Mouse (Mus musculus) liver, embryonic 18 days (tissue): ENCODE measurements around the gene Espl1. TPM values are rescaled to one million over a fixed set of nuclear protein-coding genes. Genes with fewer than 3 reads are reported as not detected.

Source experiments
- polyA plus RNA-seq: library from polyadenylated mRNA; depleted of rRNA; stranded (reverse); fragments of >200 nt; gene quantifications from 2 replicates; pipeline ENCODE4 v1.2.3, GENCODE M21; 2012; rRNA removed

The Espl1 gene
- 8.2 and 8.8 TPM in 2 replicates for polyA plus RNA-seq

DNA sequence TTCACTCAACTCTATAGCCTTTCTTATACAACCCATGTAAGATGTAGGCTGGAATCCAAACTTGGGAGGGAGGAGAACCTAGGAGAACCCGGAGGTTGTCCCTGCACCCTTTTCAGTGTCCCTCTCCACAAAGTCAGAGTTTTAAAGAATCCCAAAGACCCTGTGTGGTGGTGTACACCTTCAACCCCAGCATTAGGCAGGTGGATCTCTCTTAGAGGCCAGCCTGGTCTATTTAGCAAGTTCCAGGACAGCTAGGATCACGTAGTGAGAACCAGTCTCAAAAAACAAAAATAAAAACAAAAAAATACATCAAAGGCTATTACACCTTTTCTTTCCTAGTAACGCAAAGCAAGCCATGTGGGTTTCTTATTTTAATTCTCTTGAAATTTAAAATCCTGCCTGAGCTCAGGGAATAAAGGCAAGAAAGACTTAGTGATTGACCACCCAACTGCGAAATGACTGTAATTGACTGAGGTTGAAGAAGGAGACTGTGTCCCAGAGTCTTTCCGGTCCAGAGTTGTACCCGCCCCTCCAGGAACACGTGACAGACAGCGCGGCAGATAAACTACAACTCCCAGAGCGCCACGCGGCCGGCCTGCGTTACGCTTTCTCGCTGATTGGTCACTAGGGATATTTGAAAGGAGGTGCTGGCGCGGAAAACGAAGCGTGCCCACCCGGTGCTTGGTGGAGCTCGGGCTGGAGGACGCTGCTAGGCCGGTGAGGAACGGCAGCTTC is at the start of gene Espl1:
Gene Espl1, plus strand, starts transcription at position 634 of the 735 bp plus-strand sequence.

DNA sequence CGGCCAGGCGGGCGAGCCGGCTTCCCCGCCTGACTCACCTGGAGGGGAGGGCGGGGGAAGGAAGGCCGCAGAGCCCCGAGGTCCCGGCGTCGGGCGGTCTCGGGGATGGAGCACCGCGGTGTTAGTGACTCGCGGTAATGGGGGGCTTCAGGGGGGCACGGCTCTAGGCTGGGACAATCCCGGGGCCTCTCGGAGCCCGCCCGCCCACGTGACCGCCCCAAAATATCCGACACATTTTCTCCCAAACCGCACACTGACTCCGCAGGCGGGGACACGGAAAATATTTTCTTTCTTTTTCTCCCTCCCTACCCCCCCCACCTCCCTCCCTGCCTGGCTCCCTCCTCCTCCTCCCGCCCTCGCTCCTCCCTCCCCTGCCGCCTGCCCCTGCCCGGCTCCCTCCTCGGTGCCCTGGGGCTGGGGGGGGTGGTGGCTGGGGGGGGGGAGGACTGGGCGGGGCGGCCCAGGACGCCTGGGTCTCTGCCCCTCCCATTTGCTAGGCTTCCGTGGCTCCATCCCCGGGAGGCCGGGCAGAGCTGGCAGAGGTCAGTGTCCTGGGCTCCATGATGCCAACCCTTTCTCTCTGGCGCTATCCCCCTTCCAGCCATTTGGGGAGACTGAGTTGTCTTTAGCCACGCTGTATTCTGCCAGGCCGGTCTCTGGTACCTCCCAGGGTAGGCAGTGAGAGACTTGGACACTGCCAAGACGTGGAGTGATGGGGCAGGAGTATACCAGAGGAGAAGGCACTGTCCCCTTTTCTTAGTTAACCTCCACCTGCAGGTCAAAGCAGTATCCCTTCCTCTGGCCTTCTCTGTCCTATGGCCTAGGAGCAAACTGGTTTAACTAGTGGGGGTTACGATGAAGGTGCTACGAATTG is 38.6 kb upstream of the Espl1 start, which contains the start of gene Rarg:
Gene Rarg, minus strand, starts transcription at position 316 of the 874 bp plus-strand sequence.

DNA sequence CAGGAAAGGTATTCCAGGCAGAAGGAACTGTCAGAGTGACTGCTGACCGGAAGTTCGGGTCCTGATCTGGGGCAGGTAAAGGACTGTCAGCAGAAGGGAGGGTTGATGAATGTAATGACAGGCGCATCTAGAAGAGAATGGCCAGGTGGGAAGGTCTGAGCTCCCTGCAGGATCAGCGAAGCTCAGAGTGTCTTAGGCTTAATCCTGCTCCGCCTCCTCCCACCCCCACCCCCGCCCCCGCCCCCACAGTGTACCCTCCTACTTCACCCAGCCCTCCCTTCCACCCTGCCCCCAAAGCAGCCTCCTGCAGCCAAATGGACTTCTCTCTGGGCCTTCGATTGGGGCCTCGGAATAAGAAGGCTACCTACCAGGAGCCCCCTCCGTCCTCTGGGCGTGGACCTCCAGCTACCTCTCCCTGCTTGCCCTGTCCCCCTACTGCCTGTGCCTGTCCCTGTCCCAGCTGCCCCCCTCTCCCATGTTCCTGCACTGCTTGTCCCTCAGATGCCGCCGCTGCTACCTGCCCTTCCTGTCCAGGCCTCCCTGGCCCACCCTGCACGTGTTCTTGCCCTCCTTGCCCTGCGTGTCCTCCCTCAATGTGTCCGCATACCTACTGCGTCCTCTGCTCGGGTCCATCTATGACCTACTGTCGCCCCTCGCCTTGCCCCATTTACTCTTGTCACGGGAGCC is 25.6 kb upstream of the Espl1 start, which contains the start of gene Gm9918:
Gene Gm9918, plus strand, starts transcription at position 290 of the 687 bp plus-strand sequence.

DNA sequence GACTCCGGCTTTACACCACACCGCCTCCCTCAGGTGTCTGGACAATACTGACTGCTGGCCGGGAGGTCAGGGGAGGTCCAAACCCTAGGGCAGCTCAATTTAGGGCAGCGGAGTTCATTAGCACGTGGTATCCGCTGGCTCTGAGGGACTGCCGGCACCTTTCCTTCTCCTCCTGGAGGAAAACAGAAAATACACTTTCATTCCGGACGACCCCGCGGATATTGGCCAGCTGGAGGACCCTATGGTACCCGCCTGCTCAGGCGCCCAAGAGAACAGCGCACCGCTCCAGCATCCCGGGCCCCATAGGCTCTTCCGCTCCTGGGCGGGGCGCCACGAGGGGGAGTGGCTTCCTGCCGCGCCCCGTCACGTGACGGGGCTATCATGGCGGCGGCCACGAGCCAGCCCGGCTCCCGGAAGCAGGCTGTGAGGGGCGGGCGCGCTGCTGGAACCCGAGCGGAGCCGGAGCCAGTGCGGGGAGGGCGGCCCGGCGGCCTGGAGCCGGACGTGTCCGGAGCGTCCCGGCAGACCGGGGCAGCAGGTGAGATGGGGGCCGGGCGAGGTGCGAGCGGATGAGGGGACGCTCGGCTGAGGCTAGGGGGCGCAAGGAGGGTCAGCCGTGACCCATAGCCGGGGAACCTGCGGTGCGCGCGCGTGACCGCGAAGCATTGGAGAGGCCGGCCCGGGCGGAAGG is 16.8 kb upstream of the Espl1 start, which contains the start of gene Mfsd5:
Gene Mfsd5, plus strand, starts transcription at position 363 of the 691 bp plus-strand sequence.

DNA sequence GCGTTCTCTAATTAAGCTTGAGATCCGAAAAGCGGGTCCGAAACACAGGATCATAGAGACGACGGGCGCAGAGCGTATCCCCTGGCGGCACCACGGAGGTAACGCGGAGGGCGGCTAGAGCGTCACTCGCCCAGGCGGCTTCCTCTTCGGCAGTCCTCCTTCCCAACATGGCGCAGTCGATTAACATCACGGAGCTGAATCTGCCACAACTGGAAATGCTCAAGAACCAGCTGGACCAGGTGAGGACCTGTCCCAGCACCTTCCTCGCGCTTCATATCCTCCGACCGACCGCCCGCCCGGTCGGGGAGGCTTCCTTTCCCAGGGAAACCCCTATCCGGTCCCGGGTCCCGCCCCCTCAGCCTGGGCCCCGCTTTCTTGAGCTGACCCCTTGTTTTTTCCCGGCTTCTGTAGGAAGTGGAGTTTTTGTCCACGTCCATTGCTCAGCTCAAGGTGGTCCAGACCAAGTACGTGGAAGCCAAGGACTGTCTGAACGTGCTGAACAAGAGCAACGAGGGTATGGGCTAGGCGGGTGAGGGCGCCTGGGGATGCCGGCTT is 30.0 kb downstream of the Espl1 start, which contains the start of gene Pfdn5:
Gene Pfdn5, plus strand, starts transcription at position 95 of the 555 bp plus-strand sequence.

DNA sequence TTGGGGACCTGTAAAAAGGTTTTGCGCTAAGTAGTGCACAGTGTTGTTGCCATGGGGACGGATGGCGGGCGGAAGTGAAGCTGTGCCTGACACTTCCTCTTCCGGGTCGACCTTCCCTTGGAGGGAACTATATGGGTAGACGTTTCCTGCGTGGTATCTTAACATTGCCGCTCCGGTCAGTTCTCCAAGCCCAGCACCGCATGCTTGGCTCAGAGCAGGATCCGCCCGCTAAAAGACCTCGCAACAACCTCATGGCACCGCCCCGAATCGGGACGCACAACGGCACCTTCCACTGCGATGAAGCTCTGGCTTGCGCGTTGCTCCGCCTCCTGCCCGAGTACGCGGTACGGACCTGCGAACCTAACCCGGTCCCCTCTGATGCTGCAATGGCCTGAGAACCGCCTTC is 35.5 kb downstream of the Espl1 start, which contains the start of gene Myg1:
Gene Myg1, plus strand, starts transcription at position 100 of the 406 bp plus-strand sequence.

DNA sequence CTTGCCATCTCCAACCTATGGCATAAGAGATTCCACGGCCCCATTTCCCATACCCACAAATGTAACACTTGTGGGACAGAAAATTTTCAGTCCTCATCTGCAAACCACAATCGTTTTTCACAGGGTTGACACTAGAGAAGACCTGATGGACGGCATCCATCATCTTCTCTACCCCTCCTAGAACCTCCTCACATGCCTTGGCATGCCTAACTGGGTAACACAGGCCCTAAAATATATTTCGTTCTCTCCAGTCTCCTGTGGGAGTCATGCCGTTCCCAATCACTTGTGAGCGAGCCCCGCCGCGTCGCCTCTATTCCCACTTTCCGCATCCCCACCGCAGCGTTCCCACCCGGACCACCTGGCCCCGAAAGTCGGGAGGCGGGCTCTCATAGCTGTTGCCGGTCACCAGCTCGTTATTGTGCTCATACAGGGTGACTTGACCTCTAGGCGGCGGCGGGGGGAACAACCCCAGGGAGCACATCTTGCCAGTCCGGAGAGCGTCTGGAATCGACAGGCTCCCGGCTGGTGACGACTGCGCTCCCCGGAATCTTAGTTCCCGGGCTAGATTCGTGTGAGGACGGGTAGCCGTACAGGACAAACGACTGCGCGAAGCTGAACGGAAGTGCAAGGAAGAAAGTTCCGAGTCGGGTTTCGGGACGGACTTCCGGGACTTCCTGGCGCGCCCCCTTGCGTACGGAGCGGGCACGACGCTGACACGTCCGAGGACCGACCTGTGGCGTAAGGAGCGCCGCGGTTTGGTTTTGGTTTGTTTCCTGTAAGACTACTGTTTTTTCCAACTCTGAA is 54.3 kb downstream of the Espl1 start, which contains the start of gene Aaas:
Gene Aaas, minus strand, starts transcription at position 634 of the 804 bp plus-strand sequence.

DNA sequence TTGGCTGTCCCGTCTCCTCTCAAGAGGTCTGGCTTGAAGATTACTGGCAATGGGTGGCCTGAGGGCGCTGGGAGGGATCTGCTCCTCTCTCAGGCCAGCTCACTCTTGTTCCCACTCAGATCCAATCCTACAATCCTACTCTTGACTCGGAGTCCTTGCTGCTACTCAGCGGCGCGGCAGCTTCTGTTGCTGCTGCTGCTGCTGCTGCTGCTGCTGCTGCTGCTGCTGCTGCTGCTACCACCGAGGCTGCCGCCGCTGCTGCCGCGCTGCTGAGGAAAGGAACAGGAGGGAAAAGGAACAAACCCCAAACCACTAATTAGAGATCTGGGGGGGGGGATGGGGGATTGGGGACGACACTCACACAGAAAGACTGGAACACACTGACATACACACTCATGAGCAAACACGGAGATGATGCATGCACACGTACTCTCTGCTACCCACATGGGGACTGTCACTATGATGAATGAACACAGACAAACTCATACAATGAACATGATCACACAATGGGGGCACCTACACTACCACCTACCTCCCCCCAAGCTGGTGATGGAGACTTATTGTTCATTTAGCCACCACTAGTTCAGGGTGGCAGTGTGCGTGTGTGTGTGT is 70.8 kb downstream of the Espl1 start, which contains the start of gene Sp7:
Gene Sp7, minus strand, starts transcription at position 450 of the 612 bp plus-strand sequence.

Other genes with a start within 250 kb of the Espl1 start
- 57.2 and 64.5 TPM in 2 replicates for gene Eif4b, start 222.5 kb upstream of the Espl1 start, polyA plus RNA-seq
- 9.6 and 10.3 TPM in 2 replicates for gene Tns2, start 195.9 kb upstream of the Espl1 start, polyA plus RNA-seq
- 14.1 and 15.2 TPM in 2 replicates for gene Spryd3, start 160.0 kb upstream of the Espl1 start, polyA plus RNA-seq
- gene Igfbp6, start 151.9 kb upstream of the Espl1 start, polyA plus RNA-seq: 2.3 and 2.6 TPM in 2 replicates
- gene Soat2, start 145.7 kb upstream of the Espl1 start, polyA plus RNA-seq: 26.4 and 26.5 TPM in 2 replicates
- gene Zfp740, start 93.0 kb upstream of the Espl1 start, polyA plus RNA-seq: 17.1 and 18.6 TPM in 2 replicates
- 137 and 161 TPM in 2 replicates for gene Csad, start 91.5 kb upstream of the Espl1 start, polyA plus RNA-seq
- 2.8 and 2.9 TPM in 2 replicates for gene Itgb7, start 64.3 kb upstream of the Espl1 start, polyA plus RNA-seq
- 3.1 and 3.6 TPM in 2 replicates for gene Rarg, start 38.7 kb upstream of the Espl1 start, polyA plus RNA-seq
- 0.01 and 0.02 TPM in 2 replicates for gene Gm9918, start 25.7 kb upstream of the Espl1 start, polyA plus RNA-seq
- 14.0 and 14.1 TPM in 2 replicates for gene Mfsd5, start 16.8 kb upstream of the Espl1 start, polyA plus RNA-seq
- 87.7 and 89.5 TPM in 2 replicates for gene Pfdn5, start 29.9 kb downstream of the Espl1 start, polyA plus RNA-seq
- 25.2 and 28.0 TPM in 2 replicates for gene Myg1, start 35.4 kb downstream of the Espl1 start, polyA plus RNA-seq
- 18.3 and 19.1 TPM in 2 replicates for gene Aaas, start 54.5 kb downstream of the Espl1 start, polyA plus RNA-seq
- gene Sp7, start 70.9 kb downstream of the Espl1 start, polyA plus RNA-seq: 0.01 TPM in 2 replicates
- 8.2 and 8.8 TPM in 2 replicates for gene Sp1, start 109.9 kb downstream of the Espl1 start, polyA plus RNA-seq
- 0.02 and 0.06 TPM in 2 replicates for gene Amhr2, start 149.1 kb downstream of the Espl1 start, polyA plus RNA-seq
- gene Prr13, start 162.8 kb downstream of the Espl1 start, polyA plus RNA-seq: 81.6 and 90.5 TPM in 2 replicates
- gene Pcbp2, start 174.3 kb downstream of the Espl1 start, polyA plus RNA-seq: 168 and 201 TPM in 2 replicates
- gene Gm10337, start 207.5 kb downstream of the Espl1 start, polyA plus RNA-seq: not detected in 2 replicates
- gene Map3k12, start 220.8 kb downstream of the Espl1 start, polyA plus RNA-seq: 1.1 and 1.5 TPM in 2 replicates
- 32.8 and 33.5 TPM in 2 replicates for gene Tarbp2, start 221.9 kb downstream of the Espl1 start, polyA plus RNA-seq
- gene Npff, start 228.7 kb downstream of the Espl1 start, polyA plus RNA-seq: 0.95 and 1.7 TPM in 2 replicates